Mouse (Mus musculus) hindbrain, embryonic 16.5 days (tissue): ENCODE measurements around the gene Prkcsh. TPM values are rescaled to one million over a fixed set of nuclear protein-coding genes. Genes with fewer than 3 reads are reported as not detected.

Experiments used
- ATAC-seq: fragments of 200-750 bp; cut with Nextera tagmentation; 2 replicates; pipeline ENCODE4 v1.8.0; 2017; ENCODE audit warnings: moderate TSS enrichment, moderate library complexity
- H3K27ac ChIP-seq: fragments of 300-500 bp; sonication (generic); 2 replicates; pipeline ENCODE4 v1.5.1; 2014; ENCODE audit warnings: low read depth, mild to moderate bottlenecking, control low read depth, low read length, moderate library complexity
- H3K27me3 ChIP-seq: fragments of 300-500 bp; sonication (generic); replicated peaks from 2 replicates; pipeline ENCODE4 v1.6.1; 2014; ENCODE audit warnings: low read length; ENCODE audit not compliant: control insufficient read depth, insufficient read depth
- H3K36me3 ChIP-seq: fragments of 300-500 bp; sonication (generic); 2 replicates; pipeline ENCODE4 v1.6.1; 2014; ENCODE audit warnings: mild to moderate bottlenecking, low read length, moderate library complexity, mixed read lengths; ENCODE audit not compliant: control insufficient read depth, insufficient read depth
- H3K4me1 ChIP-seq: fragments of 300-500 bp; sonication (generic); 2 replicates; pipeline ENCODE4 v1.6.1; 2014; ENCODE audit warnings: low read depth, low read length; ENCODE audit not compliant: control insufficient read depth, insufficient read depth
- H3K4me2 ChIP-seq: fragments of 300-500 bp; sonication (generic); 2 replicates; pipeline ENCODE4 v1.6.1; 2014; ENCODE audit warnings: mild to moderate bottlenecking, low read length, control low read depth, moderate library complexity
- H3K4me3 ChIP-seq: fragments of 300-500 bp; sonication (generic); 2 replicates; pipeline ENCODE4 v1.5.1; 2014; ENCODE audit warnings: mild to moderate bottlenecking, low read length, control low read depth, moderate library complexity
- H3K9ac ChIP-seq: fragments of 300-500 bp; sonication (generic); 2 replicates; pipeline ENCODE4 v1.6.1; 2014; ENCODE audit warnings: low read depth, mild to moderate bottlenecking, control low read depth, low read length, moderate library complexity
- H3K9me3 ChIP-seq: fragments of 300-500 bp; sonication (generic); 2 replicates; pipeline ENCODE4 v1.6.1; 2014; ENCODE audit warnings: mild to moderate bottlenecking, low read length, moderate library complexity; ENCODE audit not compliant: control insufficient read depth
- WGBS: fragments of 180-500 bp; shearing (Covaris S2); extraction: QIAGEN DNeasy Blood & Tissue Kit; methylation state at CpG from one replicate; pipeline ENCODE4 v1.1.7; 2014; 5-methylcytosine and 5-hydroxymethylcytosine counted together
- polyA plus RNA-seq: library from polyadenylated mRNA; unstranded; fragments of >200 nt; fragmentation: Nextera tagmentation; extraction: Ambion mirVana; gene quantifications from 2 replicates; pipeline ENCODE4 v1.2.1, GENCODE M21; 2015

The Prkcsh gene
- polyA plus RNA-seq = 93.7 and 97.3 TPM in 2 replicates

- H3K4me3 ChIP-seq = peak within 1 kb of the TSS; percentile 75
- H3K27ac ChIP-seq = peak within 1 kb of the TSS; percentile 77
- no peaks in the 10 kb centered on the region for H3K9me3 ChIP-seq
- peaks cover 9% of the 10 kb centered on the region; the same call in 1 of the 2 replicates for H3K36me3 ChIP-seq
- WGBS = 6% methylated on average over 57 of the region's 57 CpGs
- peaks cover 24% of the 10 kb centered on the region for H3K4me1 ChIP-seq
- peak; percentile 99 for ATAC-seq
- peak within 1 kb of the TSS; percentile 91 for H3K4me2 ChIP-seq
- peak within 1 kb of the TSS; percentile 77 for H3K9ac ChIP-seq
- H3K27me3 ChIP-seq = no peaks in the 10 kb centered on the region
Observed at GRCm38 (mm10) chr9:22002194-22003162, at the start of gene Prkcsh, which contains the start of gene Ccdc151. Gene Prkcsh, plus strand, starts transcription at chr9:22002806. Gene Ccdc151, minus strand, starts transcription at chr9:22002634.

DNA sequence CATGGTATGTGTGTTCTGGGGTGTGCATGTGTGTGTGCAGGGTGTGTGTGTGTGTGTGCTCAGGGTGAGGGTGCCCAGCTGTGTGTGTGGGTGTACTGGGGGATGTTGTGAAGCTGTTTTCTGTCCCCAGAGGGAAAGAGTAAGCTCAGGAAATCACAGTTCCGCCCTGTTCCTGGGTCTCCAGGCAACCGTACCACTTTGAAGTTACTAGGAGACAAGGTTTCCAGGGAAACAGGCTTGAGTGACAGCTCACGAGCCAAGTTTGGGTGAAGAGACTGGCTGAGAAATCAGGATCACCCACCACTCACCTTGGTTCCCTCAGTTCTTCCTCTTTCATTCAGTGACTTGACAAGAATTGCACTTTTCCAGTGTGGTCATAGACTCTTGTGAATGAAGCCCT is 49.0 kb upstream of the Prkcsh start:
- no peak for ATAC-seq
- Histone ChIP-seq H3K4me2 (no peak overlapping the region), H3K27ac (peak overlapping the region; percentile 23; the same call in 1 of the 2 replicates), H3K4me3 (no peak overlapping the region), H3K27me3 (no peaks in the 10 kb centered on the region), H3K9ac (no peak overlapping the region), H3K4me1 (peaks cover 8% of the 10 kb centered on the region), H3K36me3 (no peaks in the 10 kb centered on the region), H3K9me3 (no peaks in the 10 kb centered on the region)
- WGBS = 10% methylated on average over 3 of the region's 3 CpGs

GRCm38 (mm10) chr9:21954635-21955034 is 48.0 kb upstream of the Prkcsh start:
- peaks cover 8% of the 10 kb centered on the region for H3K27me3 ChIP-seq
- WGBS = 83% methylated on average over 3 of the region's 3 CpGs
- no peak overlapping the region for H3K27ac ChIP-seq
- no peaks in the 10 kb centered on the region for H3K9me3 ChIP-seq
- no peaks in the 10 kb centered on the region for H3K36me3 ChIP-seq
- H3K4me3 ChIP-seq = no peak overlapping the region
- no peak overlapping the region for H3K4me2 ChIP-seq
- ATAC-seq = no peak
- no peak overlapping the region for H3K9ac ChIP-seq
- peaks cover 8% of the 10 kb centered on the region for H3K4me1 ChIP-seq

GRCm38 (mm10) chr9:21955225-21955569 is 47.4 kb upstream of the Prkcsh start:
- peaks cover 12% of the 10 kb centered on the region for H3K27me3 ChIP-seq
- peak overlapping the region; percentile 97 for H3K27ac ChIP-seq
- H3K9ac ChIP-seq = peak overlapping the region; percentile 53
- H3K4me2 ChIP-seq = peak overlapping the region; percentile 60
- peaks cover 8% of the 10 kb centered on the region for H3K4me1 ChIP-seq
- H3K9me3 ChIP-seq = no peaks in the 10 kb centered on the region
- ATAC-seq = peak; percentile 63
- H3K36me3 ChIP-seq = no peaks in the 10 kb centered on the region
- H3K4me3 ChIP-seq = peak overlapping the region; percentile 69
- 3% methylated on average over 18 of the region's 18 CpGs for WGBS

DNA sequence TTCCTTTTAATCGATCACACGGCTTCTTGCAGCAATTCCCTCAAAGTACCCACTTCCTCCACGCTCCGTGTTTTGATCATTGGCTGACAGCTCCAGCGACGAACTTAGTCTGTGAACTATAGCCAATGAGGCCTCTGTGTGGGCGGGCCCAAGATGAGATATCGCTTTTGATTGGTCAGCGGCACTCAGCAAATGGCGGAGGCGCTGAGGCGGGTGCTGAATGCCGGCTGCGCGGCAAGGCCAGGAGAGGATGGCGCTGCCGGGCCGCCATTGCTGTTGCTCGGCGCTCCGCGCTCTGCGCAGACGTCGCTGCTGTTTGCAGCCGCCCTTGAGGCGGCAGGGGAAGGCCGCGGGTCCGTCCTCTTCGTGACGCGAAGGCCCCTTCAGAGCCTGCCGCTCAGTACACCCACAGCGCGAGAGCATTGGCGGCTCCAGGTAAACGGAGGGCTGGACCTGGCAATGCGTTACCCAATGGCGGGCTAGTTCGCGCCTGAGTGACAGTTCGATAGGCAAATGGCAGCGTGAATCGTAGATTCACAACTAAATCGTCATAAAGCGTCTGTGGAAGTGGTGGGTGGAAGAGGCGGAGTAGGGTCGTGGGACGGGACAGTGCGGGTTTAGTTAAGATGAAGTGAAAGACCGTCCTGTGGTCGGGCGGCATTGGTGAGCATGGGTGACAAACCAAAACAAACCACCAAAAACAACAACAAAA is 46.9 kb upstream of the Prkcsh start, which contains the start of gene Swsap1:
TSS of gene Swsap1 (plus strand) at position 186 of the 712 bp plus-strand sequence.
- under 1% methylated on average over 52 of the region's 54 CpGs for WGBS
- H3K4me1 ChIP-seq = peaks cover 10% of the 10 kb centered on the region
- peak; percentile 98 for ATAC-seq
- peak within 1 kb of the TSS; percentile 97 for H3K27ac ChIP-seq
- peaks cover 17% of the 10 kb centered on the region for H3K27me3 ChIP-seq
- H3K36me3 ChIP-seq = no peaks in the 10 kb centered on the region
- H3K9me3 ChIP-seq = no peaks in the 10 kb centered on the region
- peak within 1 kb of the TSS; percentile 82 for H3K9ac ChIP-seq
- peak within 1 kb of the TSS; percentile 63 for H3K4me2 ChIP-seq
- H3K4me3 ChIP-seq = peak within 1 kb of the TSS; percentile 69

GRCm38 (mm10) chr9:21958372-21958771 is 44.2 kb upstream of the Prkcsh start:
- ATAC-seq = no peak
- Histone ChIP-seq H3K9ac (no peak overlapping the region), H3K4me1 (peaks cover 21% of the 10 kb centered on the region), H3K4me2 (no peak overlapping the region), H3K27ac (no peak overlapping the region), H3K36me3 (no peaks in the 10 kb centered on the region), H3K4me3 (no peak overlapping the region), H3K27me3 (peaks cover 32% of the 10 kb centered on the region), H3K9me3 (no peaks in the 10 kb centered on the region)
- WGBS = 93% methylated on average over 5 of the region's 5 CpGs

DNA sequence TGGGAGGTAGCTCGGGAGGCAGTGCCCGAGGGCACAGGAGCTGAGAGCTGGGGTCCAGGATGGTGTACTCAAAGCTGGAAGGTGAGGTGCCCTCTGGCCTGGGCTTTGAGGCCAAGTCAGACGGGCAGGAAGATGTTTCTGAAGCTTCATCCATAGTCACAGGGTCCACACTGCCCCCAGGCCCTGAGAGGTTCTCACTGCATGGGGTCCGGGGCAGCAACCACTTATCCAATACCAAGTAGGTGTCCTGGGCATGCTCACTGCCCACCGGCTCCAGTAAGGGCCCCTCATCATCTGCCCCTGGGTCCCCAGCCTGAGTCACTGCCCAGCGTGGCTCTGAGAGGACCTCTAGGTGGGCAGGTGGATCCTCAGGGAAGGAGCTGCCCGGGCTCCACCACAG is 43.4 kb upstream of the Prkcsh start:
- Histone ChIP-seq H3K27me3 (peaks cover 35% of the 10 kb centered on the region), H3K27ac (no peak overlapping the region), H3K36me3 (no peaks in the 10 kb centered on the region), H3K4me1 (peaks cover 20% of the 10 kb centered on the region), H3K9ac (no peak overlapping the region), H3K4me2 (no peak overlapping the region), H3K9me3 (no peaks in the 10 kb centered on the region), H3K4me3 (no peak overlapping the region)
- 86% methylated on average over 7 of the region's 7 CpGs for WGBS
- no peak for ATAC-seq

GRCm38 (mm10) chr9:21960135-21960534 is 42.5 kb upstream of the Prkcsh start:
- Histone ChIP-seq H3K9me3 (no peaks in the 10 kb centered on the region), H3K9ac (no peak overlapping the region), H3K4me1 (peaks cover 20% of the 10 kb centered on the region), H3K27ac (no peak overlapping the region), H3K27me3 (peaks cover 35% of the 10 kb centered on the region), H3K4me2 (no peak overlapping the region), H3K4me3 (no peak overlapping the region), H3K36me3 (no peaks in the 10 kb centered on the region)
- 59% methylated on average over 9 of the region's 9 CpGs for WGBS
- ATAC-seq = no peak
